8 mouse cellular contexts compared by ENCODE assay signal in genomic region chr10:88502919-88503318, GRCm38 (mm10). TPM values are rescaled to one million over a fixed set of nuclear protein-coding genes. Genes with fewer than 3 reads are reported as not detected.
DNase-seq lines count a peak whose midpoint lies in the region; ATAC-seq and TF ChIP-seq lines count a peak whose summit lies in the region.

No protein-coding gene starts in this region.

- no peak for TF ChIP-seq CTCF in heart, adult 2 months (IDR thresholded peaks at IDR 0.05)

- 20% methylated on average over 4 of the region's 4 CpGs for WGBS in heart, adult 2 months
- 56% methylated on average over 4 of the region's 4 CpGs for WGBS in forebrain, embryonic 13.5 days
- WGBS in liver, embryonic 15.5 days (ENCODE audit: insufficient replicate concordance), result 41% methylated on average over 4 of the region's 4 CpGs

- intact Hi-C loops in heart, adult 2 months (cut with DNase I), result loop anchor here (5.0 kb wide), 2 partner anchors 126 to 229 kb away; partner anchors contain the start of genes Arl1, Dram1 and Gnptab

- peak overlapping the region; percentile 81 for H3K4me3 ChIP-seq in heart, adult 2 months
- H3K4me3 ChIP-seq in forebrain, embryonic 13.5 days, result peak overlapping the region; percentile 75
- peak overlapping the region; percentile 67 for H3K4me3 ChIP-seq in liver, embryonic 15.5 days (replicated peaks)

- no peak for DNase-seq in heart, adult 2 months
- no peak for DNase-seq in heart, adult 9 months (ENCODE audit: low spot score in 2 of 2)
- peak; percentile 7 for DNase-seq in CD4-positive, CD25-positive, alpha-beta regulatory T cell, adult 2 months (ENCODE audit: low read depth, low spot score)
- DNase-seq in yolk sac, embryonic 10.5 days (ENCODE audit: low spot score), result no peak
- DNase-seq in adrenal gland, adult 8-10 months, result no peak
- DNase-seq in urinary bladder, postnatal 4 days (ENCODE audit: low spot score in 2 of 2), result no peak

- H3K9ac ChIP-seq in heart, adult 2 months (ENCODE audit: low read depth, low read length), result peak overlapping the region; percentile 85
- H3K9ac ChIP-seq in forebrain, embryonic 13.5 days, result peak overlapping the region; percentile 87
- H3K9ac ChIP-seq in liver, embryonic 15.5 days, result peak overlapping the region; percentile 64; the same call in 1 of the 2 replicates

- no peaks in the 10 kb centered on the region for H3K9me3 ChIP-seq in forebrain, embryonic 13.5 days (replicated peaks)
- H3K9me3 ChIP-seq in liver, embryonic 15.5 days (replicated peaks), result no peaks in the 10 kb centered on the region

- peaks cover 4% of the 10 kb centered on the region for H3K36me3 ChIP-seq in heart, adult 2 months (ENCODE audit: control insufficient read depth, insufficient read depth, low read length)
- H3K36me3 ChIP-seq in forebrain, embryonic 13.5 days (ENCODE audit: poor library complexity, severe bottlenecking), result no peaks in the 10 kb centered on the region
- no peaks in the 10 kb centered on the region for H3K36me3 ChIP-seq in liver, embryonic 15.5 days (replicated peaks)

- TF ChIP-seq EP300 in heart, adult 2 months (IDR thresholded peaks at IDR 0.05; ENCODE audit: insufficient read depth, low read depth, low read length), result no peak

- ATAC-seq in forebrain, embryonic 13.5 days, result no peak
- ATAC-seq in liver, embryonic 15.5 days (ENCODE audit: insufficient read depth), result no peak

- H3K27ac ChIP-seq in heart, adult 2 months, result peak overlapping the region; percentile 93
- H3K27ac ChIP-seq in forebrain, embryonic 13.5 days, result peak overlapping the region; percentile 28
- no peak overlapping the region for H3K27ac ChIP-seq in liver, embryonic 15.5 days (replicated peaks)

- TF ChIP-seq POLR2A in heart, adult 2 months (IDR thresholded peaks at IDR 0.05; ENCODE audit: insufficient read depth, low read depth, low read length), result no peak

- peak overlapping the region; percentile 75 for H3K4me2 ChIP-seq in forebrain, embryonic 13.5 days
- H3K4me2 ChIP-seq in liver, embryonic 15.5 days, result peak overlapping the region; percentile 95

- H3K27me3 ChIP-seq in heart, adult 2 months (ENCODE audit: control insufficient read depth, insufficient read depth, low read length), result no peaks in the 10 kb centered on the region
- no peaks in the 10 kb centered on the region for H3K27me3 ChIP-seq in forebrain, embryonic 13.5 days
- H3K27me3 ChIP-seq in liver, embryonic 15.5 days, result peaks cover 8% of the 10 kb centered on the region; the same call in 1 of the 2 replicates

- no peaks in the 10 kb centered on the region for H3K4me1 ChIP-seq in heart, adult 2 months (ENCODE audit: control insufficient read depth, insufficient read depth, low read length)
- peaks cover 17% of the 10 kb centered on the region for H3K4me1 ChIP-seq in forebrain, embryonic 13.5 days
- peaks cover 15% of the 10 kb centered on the region for H3K4me1 ChIP-seq in liver, embryonic 15.5 days (replicated peaks)

- peaks cover 3% of the 10 kb centered on the region; the same call in 1 of the 2 replicates for H3K79me2 ChIP-seq in heart, adult 2 months (replicated peaks; ENCODE audit: control insufficient read depth, insufficient read depth, low read length)

RNA-seq across cellular contexts. Expression of gene Chpt1, which starts 1.0 kb away (rescaled TPM):
- 100 to 1,000 TPM; 278 to 334 TPM for total RNA-seq in heart, adult 2 months (2021)
- polyA plus RNA-seq in heart, adult 2 months (2012; rRNA removed), result 228 and 230 TPM in 2 replicates
- polyA plus RNA-seq in forebrain, embryonic 13.5 days (2015; fragmentation: Nextera tagmentation; extraction: Ambion mirVana), result 5.2 and 5.7 TPM in 2 replicates
- 4.7 and 5.3 TPM in 2 replicates for polyA plus RNA-seq in liver, embryonic 15.5 days (2015; fragmentation: Nextera tagmentation; extraction: Ambion mirVana)
- 100 to 1,000 TPM in 3 of 4 experiments, 10 to 100 TPM in 1; 96.9 to 281 (median 196) TPM for total RNA-seq in adrenal gland, adult 8-10 months (2022)

RNA-seq across cellular contexts. Expression of gene Sycp3, which starts 43.5 kb away (rescaled TPM):
- not detected for total RNA-seq in heart, adult 2 months (2021)
- polyA plus RNA-seq in heart, adult 2 months (2012; rRNA removed), result not detected in 2 replicates
- not detected in 2 replicates for polyA plus RNA-seq in forebrain, embryonic 13.5 days (2015; fragmentation: Nextera tagmentation; extraction: Ambion mirVana)
- polyA plus RNA-seq in liver, embryonic 15.5 days (2015; fragmentation: Nextera tagmentation; extraction: Ambion mirVana), result 0.07 TPM in 1 of 2 replicates, not detected in the other
- total RNA-seq in adrenal gland, adult 8-10 months (2022), result 1 to 10 TPM; 1.2 to 3.2 (median 1.7) TPM

Comparison
In these comparisons a context has a peak if more than half of its experiments do, and no peak if none do; other contexts are left out.
1. RNA of gene Chpt1, which starts 1.0 kb away (polyA plus RNA-seq): 228 to 230 TPM in heart, adult 2 months; 5.2 to 5.7 TPM in forebrain, embryonic 13.5 days and 4.7 to 5.3 TPM in liver, embryonic 15.5 days; every median in the first group is over 10 times any median in the second.
2. Peak in every context shown above with its lines, with median percentiles within 50 percentile points of each other: H3K4me3 ChIP-seq and H3K9ac ChIP-seq.